Mouse (Mus musculus) forebrain, embryonic 11.5 days (tissue): ENCODE measurements around the gene Gpr61. TPM values are rescaled to one million over a fixed set of nuclear protein-coding genes. Genes with fewer than 3 reads are reported as not detected.
A peak's percentile ranks its signal among the peaks of the same experiment; 100 is the strongest.

Experiments used
- ATAC-seq: fragments of 200-750 bp; cut with Nextera tagmentation; replicated peaks from 2 replicates; pipeline ENCODE4 v1.8.0; 2017; ENCODE audit warnings: moderate TSS enrichment; ENCODE audit not compliant: low FRiP score
- DNase-seq: peaks from one replicate; pipeline ENCODE4 v3.0.0-alpha.2; 2017; ENCODE audit warnings: low spot score
- H3K27ac ChIP-seq: fragments of 300-500 bp; sonication (generic); 2 replicates; pipeline ENCODE4 v1.5.1; 2014; ENCODE audit warnings: low read depth, low read length
- H3K27me3 ChIP-seq: fragments of 300-500 bp; sonication (generic); 2 replicates; pipeline ENCODE4 v1.6.1; 2014; ENCODE audit warnings: mild to moderate bottlenecking, low read length, mixed read lengths; ENCODE audit not compliant: control insufficient read depth, insufficient read depth
- H3K36me3 ChIP-seq: fragments of 300-500 bp; sonication (generic); 2 replicates; pipeline ENCODE4 v1.6.1; 2014; ENCODE audit warnings: mild to moderate bottlenecking, low read length, moderate library complexity, mixed read lengths; ENCODE audit not compliant: control insufficient read depth, insufficient read depth
- H3K4me1 ChIP-seq: fragments of 300-500 bp; sonication (generic); replicated peaks from 2 replicates; pipeline ENCODE4 v1.6.1; 2014; ENCODE audit warnings: low read length, mixed read lengths; ENCODE audit not compliant: control insufficient read depth, insufficient read depth
- H3K4me2 ChIP-seq: fragments of 300-500 bp; sonication (generic); 2 replicates; pipeline ENCODE4 v1.6.1; 2014; ENCODE audit warnings: low read depth, mild to moderate bottlenecking, low read length, moderate library complexity, mixed read lengths; ENCODE audit not compliant: severe bottlenecking
- H3K4me3 ChIP-seq: fragments of 300-500 bp; sonication (generic); 2 replicates; pipeline ENCODE4 v1.5.1; 2014; ENCODE audit warnings: low read depth, low read length
- H3K9ac ChIP-seq: fragments of 300-500 bp; sonication (generic); 2 replicates; pipeline ENCODE4 v1.6.1; 2014; ENCODE audit warnings: low read length
- H3K9me3 ChIP-seq: fragments of 300-500 bp; sonication (generic); 2 replicates; pipeline ENCODE4 v1.6.1; 2016; ENCODE audit warnings: low read length, mixed read lengths; ENCODE audit not compliant: control insufficient read depth
- WGBS: fragments of 180-500 bp; shearing (Covaris S2); extraction: QIAGEN DNeasy Blood & Tissue Kit; methylation state at CpG from one replicate; pipeline ENCODE4 v1.1.7; 2014; 5-methylcytosine and 5-hydroxymethylcytosine counted together
- polyA plus RNA-seq: library from polyadenylated mRNA; unstranded; fragments of >200 nt; fragmentation: Nextera tagmentation; extraction: Ambion mirVana; gene quantifications from 2 replicates; pipeline ENCODE4 v1.2.1, GENCODE M21; 2014

The Gpr61 gene
- polyA plus RNA-seq, 1 experiment from 2014 or later, result 0.32 TPM

- ATAC-seq (no peak), DNase-seq (peak; percentile 36)
- peak overlapping the region; percentile 41; the same call in 1 of the 2 replicates for H3K27ac ChIP-seq
- H3K4me2 ChIP-seq, result no peak overlapping the region
- H3K9ac ChIP-seq, result no peak overlapping the region
- no peaks in the 10 kb centered on the region for H3K27me3 ChIP-seq
- no peaks in the 10 kb centered on the region; the same call in 1 of the 2 replicates for H3K36me3 ChIP-seq
- 78% methylated on average over 7 of the region's 7 CpGs for WGBS
- no peak overlapping the region for H3K4me3 ChIP-seq
- peaks cover 9% of the 10 kb centered on the region for H3K4me1 ChIP-seq
- no peaks in the 10 kb centered on the region for H3K9me3 ChIP-seq
Observed at GRCm38 (mm10) chr3:108195941-108196590, 41.4 kb upstream of the Gpr61 start.

DNA sequence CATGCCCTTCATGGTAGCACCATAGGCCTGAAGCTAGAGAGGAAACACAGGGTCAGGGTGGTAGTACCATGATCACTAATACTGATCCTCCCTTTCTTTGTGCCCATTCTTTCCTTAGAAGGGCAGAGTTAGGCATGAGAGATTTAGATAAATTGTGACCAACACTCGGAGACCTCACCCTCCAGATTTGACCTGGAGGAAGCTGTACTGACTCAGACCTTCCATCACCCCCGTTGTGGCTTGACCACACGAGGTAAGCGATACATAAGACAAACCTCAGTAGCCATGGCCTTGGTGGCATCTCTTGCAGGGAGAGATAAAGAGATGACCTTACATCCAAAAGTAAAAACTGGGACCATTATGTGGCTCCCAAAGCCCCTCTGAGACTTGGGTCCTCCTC lies 40.6 kb upstream of the Gpr61 start:
- H3K4me3 ChIP-seq, result no peak overlapping the region
- H3K4me2 ChIP-seq, result no peak overlapping the region
- H3K4me1 ChIP-seq, result peaks cover 8% of the 10 kb centered on the region
- no peak overlapping the region for H3K9ac ChIP-seq
- no peaks in the 10 kb centered on the region; the same call in 1 of the 2 replicates for H3K36me3 ChIP-seq
- H3K9me3 ChIP-seq, result no peaks in the 10 kb centered on the region
- 88% methylated on average over 4 of the region's 4 CpGs for WGBS
- no peak overlapping the region for H3K27ac ChIP-seq
- DNase-seq (no peak), ATAC-seq (no peak)
- no peaks in the 10 kb centered on the region for H3K27me3 ChIP-seq

DNA sequence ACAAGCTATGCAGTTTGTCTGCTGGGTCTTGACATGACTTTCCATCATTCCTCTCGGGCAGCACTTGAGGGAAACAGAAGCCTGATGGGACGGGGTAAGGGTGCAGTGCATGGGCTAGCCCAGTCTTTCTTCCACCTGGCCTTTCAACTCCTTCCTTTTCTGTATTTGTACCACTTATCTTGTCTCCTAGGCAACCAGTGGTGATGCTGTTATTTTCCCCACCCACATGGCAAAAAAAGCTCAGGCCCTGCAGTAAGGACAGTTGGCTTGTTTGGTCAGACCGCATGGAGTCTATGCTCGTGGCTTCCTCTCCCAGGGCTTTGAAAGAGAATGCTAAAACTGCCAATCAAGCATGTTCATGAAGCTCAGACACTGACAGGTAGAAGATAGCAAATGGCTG lies 39.0 kb upstream of the Gpr61 start:
- Histone ChIP-seq H3K9me3 (no peaks in the 10 kb centered on the region), H3K36me3 (no peaks in the 10 kb centered on the region; the same call in 1 of the 2 replicates), H3K9ac (no peak overlapping the region), H3K4me1 (peaks cover 4% of the 10 kb centered on the region; the same call in 1 of the 2 replicates), H3K27ac (no peak overlapping the region), H3K4me2 (no peak overlapping the region), H3K4me3 (no peak overlapping the region), H3K27me3 (no peaks in the 10 kb centered on the region)
- DNase-seq, result peak; percentile 35
- WGBS, result 90% methylated on average over 4 of the region's 4 CpGs
- no peak for ATAC-seq

DNA sequence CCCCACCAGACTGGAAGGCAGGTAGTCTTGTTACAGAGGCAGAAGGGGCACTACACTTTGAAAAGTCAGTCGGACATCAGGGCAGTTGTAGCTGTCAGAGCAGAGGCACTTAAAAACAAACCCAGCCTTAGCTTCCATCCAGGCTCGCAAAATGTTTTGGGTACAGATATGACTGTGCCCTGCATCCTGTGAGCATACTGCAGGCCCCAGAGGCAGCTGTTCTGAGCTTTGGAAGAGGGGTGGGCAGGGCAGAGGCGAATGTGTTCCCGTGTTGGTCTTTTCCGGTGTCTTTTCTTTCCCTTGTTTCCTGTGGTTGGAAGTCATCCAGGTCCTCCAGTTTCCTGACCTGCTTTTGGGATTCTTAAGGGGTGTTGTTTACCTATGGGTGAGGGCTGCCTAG lies 35.2 kb upstream of the Gpr61 start:
- H3K4me3 ChIP-seq, result no peak overlapping the region
- H3K4me1 ChIP-seq, result peaks cover 4% of the 10 kb centered on the region; the same call in 1 of the 2 replicates
- no peaks in the 10 kb centered on the region for H3K27me3 ChIP-seq
- H3K27ac ChIP-seq, result no peak overlapping the region
- no peaks in the 10 kb centered on the region for H3K9me3 ChIP-seq
- H3K4me2 ChIP-seq, result no peak overlapping the region
- no peaks in the 10 kb centered on the region for H3K36me3 ChIP-seq
- ATAC-seq (no peak), DNase-seq (peak; percentile 42)
- H3K9ac ChIP-seq, result no peak overlapping the region
- WGBS, result 84% methylated on average over 5 of the region's 5 CpGs

DNA sequence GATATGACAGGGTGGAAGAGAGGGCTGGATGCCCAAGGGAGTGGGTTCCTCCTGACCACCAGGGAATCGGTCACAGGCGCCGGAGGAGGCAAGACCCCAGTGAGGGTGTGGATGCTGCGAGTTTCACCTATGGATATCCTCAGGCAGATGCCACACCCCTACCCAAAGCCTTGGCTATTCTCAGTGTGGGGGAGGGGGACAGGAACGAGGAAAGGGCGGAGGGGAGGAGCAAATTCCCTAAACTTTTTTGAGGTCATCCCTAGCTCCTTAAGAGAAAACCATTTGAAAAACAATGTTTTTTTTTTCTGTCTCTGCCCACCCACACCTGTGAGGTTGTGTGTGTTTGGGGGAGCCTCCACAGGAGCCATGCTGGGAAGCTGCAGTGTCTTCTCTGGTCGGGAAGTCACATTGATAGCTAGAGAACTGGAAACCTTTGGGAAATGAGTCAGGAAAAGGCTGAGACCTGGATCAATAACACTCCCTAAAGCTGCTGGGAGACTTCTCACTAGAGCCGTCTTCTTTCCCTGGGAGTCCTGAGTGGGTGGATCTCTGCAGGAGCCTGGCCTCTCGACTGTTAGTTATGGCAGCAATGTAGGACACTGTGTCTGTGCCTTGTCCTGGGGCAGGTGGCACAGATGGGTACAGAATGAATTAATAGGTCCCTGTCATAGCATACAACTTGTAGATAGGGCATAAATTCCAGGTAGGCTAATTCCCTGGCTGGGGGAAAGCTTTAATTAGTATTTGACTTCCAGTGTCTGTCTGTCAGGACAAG lies 34.2 kb upstream of the Gpr61 start:
- no peak overlapping the region for H3K4me2 ChIP-seq
- ATAC-seq (no peak), DNase-seq (peak; percentile 33)
- 0 out of 2 replicates have a peak, but pooled peaks cover 3% of the 10 kb centered on the region for H3K27me3 ChIP-seq
- no peaks in the 10 kb centered on the region for H3K36me3 ChIP-seq
- H3K27ac ChIP-seq, result no peak overlapping the region
- H3K9me3 ChIP-seq, result no peaks in the 10 kb centered on the region
- H3K4me1 ChIP-seq, result peaks cover 4% of the 10 kb centered on the region; the same call in 1 of the 2 replicates
- WGBS, result 75% methylated on average over 8 of the region's 9 CpGs
- no peak overlapping the region for H3K9ac ChIP-seq
- H3K4me3 ChIP-seq, result no peak overlapping the region

DNA sequence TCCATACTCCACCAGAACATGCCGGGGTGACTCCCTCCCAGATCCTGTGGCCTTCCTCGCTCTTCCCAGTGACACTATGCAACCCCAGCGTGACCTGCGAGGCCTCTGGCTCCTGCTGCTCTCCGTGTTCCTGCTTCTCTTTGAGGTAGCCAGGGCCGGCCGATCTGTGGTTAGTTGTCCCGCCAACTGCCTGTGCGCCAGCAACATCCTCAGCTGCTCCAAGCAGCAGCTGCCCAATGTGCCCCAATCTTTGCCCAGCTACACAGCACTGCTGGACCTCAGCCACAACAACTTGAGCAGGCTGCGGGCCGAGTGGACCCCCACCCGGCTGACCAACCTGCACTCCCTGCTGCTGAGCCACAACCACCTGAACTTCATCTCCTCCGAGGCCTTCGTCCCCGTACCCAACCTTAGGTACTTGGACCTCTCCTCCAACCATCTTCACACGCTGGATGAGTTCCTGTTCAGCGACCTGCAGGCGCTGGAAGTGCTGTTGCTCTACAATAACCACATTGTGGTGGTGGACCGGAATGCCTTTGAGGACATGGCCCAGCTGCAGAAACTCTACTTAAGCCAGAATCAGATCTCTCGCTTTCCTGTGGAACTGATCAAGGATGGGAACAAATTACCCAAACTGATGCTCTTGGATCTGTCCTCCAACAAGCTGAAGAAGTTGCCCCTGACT lies 32.6 kb upstream of the Gpr61 start:
- no peak overlapping the region for H3K27ac ChIP-seq
- H3K36me3 ChIP-seq, result no peaks in the 10 kb centered on the region
- H3K27me3 ChIP-seq, result 0 out of 2 replicates have a peak, but pooled peaks cover 3% of the 10 kb centered on the region
- no peak overlapping the region; the same call in 1 of the 2 replicates for H3K9ac ChIP-seq
- peak; percentile 51 for DNase-seq
- peak; percentile 34; the same call in 1 of the 2 replicates for ATAC-seq
- H3K4me1 ChIP-seq, result peaks cover 4% of the 10 kb centered on the region; the same call in 1 of the 2 replicates
- H3K4me2 ChIP-seq, result peak overlapping the region; percentile 94; the same call in 1 of the 2 replicates
- WGBS, result 58% methylated on average over 20 of the region's 20 CpGs
- no peaks in the 10 kb centered on the region for H3K9me3 ChIP-seq
- H3K4me3 ChIP-seq, result no peak overlapping the region; the same call in 1 of the 2 replicates

DNA sequence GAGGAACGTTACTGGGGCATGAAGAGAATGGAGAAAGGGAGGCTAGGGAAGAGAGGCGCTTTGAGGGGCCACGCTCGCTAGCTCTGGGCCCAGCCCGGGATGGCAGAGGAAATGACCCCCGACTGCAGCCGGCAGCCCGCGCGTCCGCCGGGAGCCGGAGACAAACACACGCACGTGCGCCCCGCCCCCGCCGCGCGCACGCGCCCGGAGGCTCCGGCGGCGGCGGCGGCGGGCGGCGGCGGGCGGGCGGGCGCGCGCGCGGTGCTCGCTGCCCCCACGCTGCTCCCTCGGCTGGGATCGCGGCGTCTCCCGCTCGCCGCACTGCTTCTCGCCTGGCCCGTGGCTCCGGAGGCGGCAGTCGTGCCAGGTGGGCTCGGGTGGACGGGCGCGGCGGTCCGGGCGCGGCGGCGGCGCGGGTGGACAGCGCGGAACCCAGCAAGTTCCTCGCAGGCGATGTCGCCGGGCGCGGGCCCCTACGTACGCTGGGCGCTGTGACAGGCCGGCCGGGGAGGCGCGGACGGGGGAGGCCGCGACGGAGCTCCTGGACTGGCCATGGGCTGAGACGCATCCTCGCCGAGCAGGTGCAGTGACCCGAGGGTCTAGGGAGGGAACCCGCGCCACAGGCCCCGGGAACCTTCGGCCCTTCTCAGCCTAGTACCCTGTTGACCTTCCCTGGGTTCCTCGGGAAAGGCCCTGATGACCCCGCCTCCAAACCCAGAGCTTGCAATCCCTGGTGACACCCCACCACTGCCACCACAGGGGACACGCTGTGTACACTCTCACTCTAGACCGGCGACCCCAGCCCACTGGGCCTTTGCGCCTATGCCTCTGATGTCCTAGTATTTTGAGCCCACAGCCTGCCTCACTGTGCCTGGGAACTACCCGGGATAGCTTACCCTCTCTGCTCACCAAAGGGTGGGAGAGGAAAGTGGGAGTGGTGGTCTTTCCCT lies 31.7 kb upstream of the Gpr61 start, which contains the start of gene Amigo1:
Gene Amigo1 (plus strand): TSS at position 238 of the 950 bp plus-strand sequence.
- DNase-seq (peak; percentile 78), ATAC-seq (peak; percentile 63)
- H3K4me2 ChIP-seq, result peak within 1 kb of the TSS; percentile 94
- peaks cover 4% of the 10 kb centered on the region; the same call in 1 of the 2 replicates for H3K4me1 ChIP-seq
- peak within 1 kb of the TSS; percentile 72 for H3K9ac ChIP-seq
- H3K27me3 ChIP-seq, result 0 out of 2 replicates have a peak, but pooled peaks cover 3% of the 10 kb centered on the region
- H3K27ac ChIP-seq, result no peak within 1 kb of the TSS
- H3K36me3 ChIP-seq, result no peaks in the 10 kb centered on the region
- H3K4me3 ChIP-seq, result peak within 1 kb of the TSS; percentile 73
- H3K9me3 ChIP-seq, result no peaks in the 10 kb centered on the region
- under 1% methylated on average over 85 of the region's 100 CpGs for WGBS
